Mouse (Mus musculus) heart, postnatal 0 days (tissue): ENCODE measurements around the gene Slc11a2. TPM values are rescaled to one million over a fixed set of nuclear protein-coding genes. Genes with fewer than 3 reads are reported as not detected.
"Not testable (repeated sequence)": the region's sequence is repeated elsewhere in the genome, so short reads cannot be mapped to it uniquely, and the experiment has no call there.

Source experiments
- ATAC-seq: fragments of 200-750 bp; cut with Nextera tagmentation; 2 replicates; pipeline ENCODE4 v1.8.0; 2017; ENCODE audit warnings: low read depth, moderate number of reproducible peaks, moderate library complexity; ENCODE audit not compliant: insufficient read depth
- DNase-seq: peaks from one replicate; pipeline ENCODE4 v3.0.0-alpha.2; 2016; ENCODE audit warnings: low spot score
- H3K27ac ChIP-seq: fragments of 300-500 bp; sonication (generic); 2 replicates; pipeline ENCODE4 v1.5.1; 2014; ENCODE audit warnings: low read depth, mild to moderate bottlenecking
- H3K27me3 ChIP-seq: fragments of 300-500 bp; sonication (generic); 2 replicates; pipeline ENCODE4 v1.6.1; 2014; ENCODE audit warnings: low read length, mixed read lengths; ENCODE audit not compliant: control insufficient read depth, insufficient read depth
- H3K36me3 ChIP-seq: fragments of 300-500 bp; sonication (generic); replicated peaks from 2 replicates; pipeline ENCODE4 v1.6.1; 2014; ENCODE audit warnings: low read length, mixed read lengths; ENCODE audit not compliant: control insufficient read depth, insufficient read depth
- H3K4me1 ChIP-seq: fragments of 300-500 bp; sonication (generic); 2 replicates; pipeline ENCODE4 v1.6.1; 2014; ENCODE audit warnings: antibody characterized with exemption; ENCODE audit not compliant: control insufficient read depth, insufficient read depth
- H3K4me2 ChIP-seq: fragments of 300-500 bp; sonication (generic); 2 replicates; pipeline ENCODE4 v1.6.1; 2014; ENCODE audit warnings: low read depth, mild to moderate bottlenecking, low read length, moderate library complexity
- H3K4me3 ChIP-seq: fragments of 300-500 bp; sonication (generic); 2 replicates; pipeline ENCODE4 v1.5.1; 2014; ENCODE audit warnings: low read depth, low read length
- H3K9ac ChIP-seq: fragments of 300-500 bp; sonication (generic); replicated peaks from 2 replicates; pipeline ENCODE4 v1.6.1; 2014; ENCODE audit warnings: low read depth, low read length, mixed read lengths
- H3K9me3 ChIP-seq: fragments of 300-500 bp; sonication (generic); replicated peaks from 2 replicates; pipeline ENCODE4 v1.6.1; 2016; ENCODE audit warnings: low read length; ENCODE audit not compliant: control insufficient read depth
- CTCF ChIP-seq: IDR thresholded peaks from 2 replicates; pipeline ENCODE4 v1.5.1; 2016; ENCODE audit warnings: antibody characterized with exemption, control low read depth, low read depth
- EP300 ChIP-seq: IDR thresholded peaks from 2 replicates; pipeline ENCODE4 v1.6.1; 2016; ENCODE audit warnings: antibody characterized with exemption, low read depth
- WGBS: fragments of 180-500 bp; shearing (Covaris S2); extraction: QIAGEN DNeasy Blood & Tissue Kit; methylation state at CpG from one replicate; pipeline ENCODE4 v1.1.7; 2014; 5-methylcytosine and 5-hydroxymethylcytosine counted together
- polyA plus RNA-seq: library from polyadenylated mRNA; unstranded; fragments of >200 nt; fragmentation: Nextera tagmentation; extraction: Ambion mirVana; gene quantifications from 2 replicates; pipeline ENCODE4 v1.2.1, GENCODE M21; 2015
- total RNA-seq: library from RNA; depleted of rRNA; stranded (reverse); fragments of >200 nt; gene quantifications from 2 replicates; pipeline ENCODE4 v1.2.3, GENCODE M21; 2014; ENCODE audit warnings: low replicate concordance

Slc11a2 gene
- total and polyA plus RNA-seq, 2 experiments from 2014 or later, result 13.9 to 66.7 TPM

DNA sequence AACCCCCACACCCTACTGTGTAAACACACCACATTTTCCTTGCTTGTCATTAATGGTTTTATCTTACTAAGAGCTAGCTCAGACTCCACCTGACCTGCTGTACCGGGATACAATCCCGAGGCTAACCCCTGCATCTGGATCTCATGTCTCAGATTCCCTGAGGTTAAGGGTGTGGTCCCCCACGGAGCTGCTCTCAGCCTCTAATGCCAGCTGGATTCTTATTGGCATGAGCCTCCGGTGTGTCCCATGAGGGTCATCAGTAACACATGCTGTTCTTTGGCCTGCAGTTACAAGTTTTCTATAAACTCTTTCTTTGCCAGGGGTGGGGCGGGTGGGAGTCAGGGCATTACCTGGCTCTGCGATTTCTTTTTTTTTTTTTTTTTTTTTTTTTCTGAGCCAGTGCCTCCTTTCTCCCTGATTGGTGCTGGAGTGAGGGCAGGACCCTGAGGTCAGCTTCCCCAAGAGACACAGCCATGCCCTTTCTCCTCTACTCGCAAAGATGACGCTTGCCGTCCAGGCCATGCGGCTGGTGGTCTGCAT is 72.1 kb downstream of the Slc11a2 start, which contains the start of the genes Methig1 and Mettl7a2:
Gene Methig1, plus strand, starts transcription at position 439 of the 540 bp plus-strand sequence.
Gene Mettl7a2, plus strand, starts transcription at position 490 of the 540 bp plus-strand sequence.
- no peak within 1 kb of the TSS for H3K4me3 ChIP-seq
- no peaks in the 10 kb centered on the region for H3K36me3 ChIP-seq
- H3K4me2 ChIP-seq, result no peak within 1 kb of the TSS
- no peak for TF ChIP-seq EP300
- TF ChIP-seq CTCF, result no peak
- WGBS, result 80% methylated on average over 10 of the region's 10 CpGs
- ATAC-seq (no peak), DNase-seq (no peak)
- no peaks in the 10 kb centered on the region for H3K9me3 ChIP-seq
- no peak within 1 kb of the TSS for H3K27ac ChIP-seq
- peaks cover 16% of the 10 kb centered on the region; the same call in 1 of the 2 replicates for H3K4me1 ChIP-seq
- H3K27me3 ChIP-seq, result no peaks in the 10 kb centered on the region
- H3K9ac ChIP-seq, result no peak within 1 kb of the TSS

DNA sequence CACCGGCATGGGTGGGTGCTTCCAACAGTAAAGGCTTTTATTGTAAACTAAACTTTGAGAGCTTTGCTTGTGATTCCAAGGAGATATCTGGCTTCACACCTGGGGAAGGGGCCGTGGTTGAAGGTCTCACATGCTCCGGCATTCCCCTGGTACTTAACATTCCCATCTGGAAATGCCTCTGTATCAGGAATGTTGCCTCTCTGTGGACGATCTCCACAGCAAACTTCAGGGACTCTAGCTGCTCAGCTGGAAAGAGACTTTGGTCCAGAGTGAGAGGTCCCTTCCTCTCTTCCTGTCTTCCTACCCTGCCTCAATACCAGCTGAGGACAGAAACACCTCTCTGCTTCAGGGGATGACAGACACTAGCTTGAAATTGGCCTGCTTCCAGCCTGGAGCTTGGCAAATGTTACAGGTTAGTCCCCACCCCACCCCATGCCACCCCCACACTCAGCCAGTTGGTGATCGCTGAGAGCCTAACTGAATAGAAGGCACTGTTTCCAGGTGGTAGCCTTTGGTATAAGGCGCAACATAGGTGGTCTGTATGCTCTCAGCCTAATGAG is 73.3 kb downstream of the Slc11a2 start:
- Histone ChIP-seq H3K9me3 (no peaks in the 10 kb centered on the region), H3K27ac (no peak overlapping the region), H3K27me3 (no peaks in the 10 kb centered on the region), H3K4me1 (peaks cover 16% of the 10 kb centered on the region; the same call in 1 of the 2 replicates), H3K4me3 (no peak overlapping the region), H3K4me2 (peak overlapping the region; percentile 15; the same call in 1 of the 2 replicates), H3K36me3 (no peaks in the 10 kb centered on the region), H3K9ac (no peak overlapping the region)
- 34% methylated on average over 6 of the region's 6 CpGs for WGBS
- TF ChIP-seq EP300 (no peak), CTCF (no peak)
- ATAC-seq (peak; percentile 62; the same call in 1 of the 2 replicates), DNase-seq (peak; percentile 32)

DNA sequence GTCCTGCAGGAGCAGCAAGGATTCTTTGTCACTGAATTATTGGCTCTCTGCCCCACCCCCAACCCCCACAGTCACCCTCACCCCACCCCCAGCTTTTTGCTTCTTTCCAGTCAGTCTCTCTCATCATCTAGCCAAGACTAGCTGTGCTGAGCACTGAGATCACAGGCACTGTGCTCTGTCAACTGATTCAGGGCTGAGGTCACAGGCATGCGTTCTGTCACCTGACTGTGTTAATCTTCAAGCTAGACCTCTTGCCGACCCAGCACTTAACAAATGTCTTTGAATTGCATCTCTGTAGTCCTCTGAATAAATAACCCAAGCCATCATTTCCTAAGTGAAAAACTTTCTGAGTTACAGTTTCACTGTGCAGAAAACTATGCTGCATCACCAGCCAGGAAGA is 75.4 kb downstream of the Slc11a2 start:
- no peak overlapping the region for H3K9ac ChIP-seq
- no peak overlapping the region for H3K27ac ChIP-seq
- H3K4me3 ChIP-seq, result no peak overlapping the region
- H3K9me3 ChIP-seq, result no peaks in the 10 kb centered on the region
- WGBS, result 5% methylated on average over 2 of the region's 2 CpGs
- no peak overlapping the region for H3K4me2 ChIP-seq
- H3K27me3 ChIP-seq, result no peaks in the 10 kb centered on the region
- TF ChIP-seq CTCF (no peak), EP300 (no peak)
- peaks cover 16% of the 10 kb centered on the region; the same call in 1 of the 2 replicates for H3K4me1 ChIP-seq
- peak; percentile 5 for DNase-seq
- no peak for ATAC-seq
- H3K36me3 ChIP-seq, result no peaks in the 10 kb centered on the region

- WGBS, result 77% methylated on average over 14 of the region's 14 CpGs
- ATAC-seq, result no peak
- Histone ChIP-seq H3K9me3 (no peaks in the 10 kb centered on the region), H3K4me2 (no peak overlapping the region), H3K36me3 (no peaks in the 10 kb centered on the region), H3K4me3 (no peak overlapping the region), H3K4me1 (peaks cover 12% of the 10 kb centered on the region; the same call in 1 of the 2 replicates), H3K27ac (no peak overlapping the region), H3K9ac (no peak overlapping the region), H3K27me3 (no peaks in the 10 kb centered on the region)
- TF ChIP-seq EP300 (no peak), CTCF (no peak)
- DNase-seq, result no peak
These were observed 78.1 kb downstream of the Slc11a2 start for GRCm38 (mm10) chr15:100346761-100347160.

- 0 out of 2 replicates have a peak, but pooled peaks cover 3% of the 10 kb centered on the region for H3K4me1 ChIP-seq
- ATAC-seq (peak; percentile 69), DNase-seq (peak; percentile 15)
- no peak overlapping the region for H3K4me3 ChIP-seq
- no peak for TF ChIP-seq EP300
- TF ChIP-seq CTCF, result no peak
- H3K9ac ChIP-seq, result no peak overlapping the region
- no peak overlapping the region for H3K4me2 ChIP-seq
- H3K36me3 ChIP-seq, result no peaks in the 10 kb centered on the region
- no peak overlapping the region for H3K27ac ChIP-seq
- no peaks in the 10 kb centered on the region for H3K9me3 ChIP-seq
- no peaks in the 10 kb centered on the region for H3K27me3 ChIP-seq
These were observed 79.4 kb downstream of the Slc11a2 start for GRCm38 (mm10) chr15:100345484-100345883.

- not testable (repeated sequence) for H3K4me1 ChIP-seq, ATAC-seq, H3K9me3 ChIP-seq, H3K27me3 ChIP-seq, H3K9ac ChIP-seq, H3K4me3 ChIP-seq, H3K27ac ChIP-seq, DNase-seq, H3K4me2 ChIP-seq, H3K36me3 ChIP-seq
- 69% methylated on average over 4 of the region's 5 CpGs for WGBS
These were observed 83.4 kb downstream of the Slc11a2 start for GRCm38 (mm10) chr15:100341314-100341980.
